In genomic region chr19:11266956-11267355, GRCm38 (mm10) we compare ENCODE assay signal across 38 mouse cellular contexts. TPM values are rescaled to one million over a fixed set of nuclear protein-coding genes. Genes with fewer than 3 reads are reported as not detected.
"Had no signal": no experiment of that assay in that cellular context is flagged by ENCODE, and none has a peak within 500 bp of the region (broad histone marks: within the 10 kb centered on the region; RNA-seq: fewer than 3 reads in every experiment).

No protein-coding gene starts in this region.

- H3K9me3 ChIP-seq: heart, embryonic 10.5 days; heart, embryonic 12.5 days; hindbrain, embryonic 10.5 days; hindbrain, embryonic 12.5 days; intestine, embryonic 15.5 days; limb, embryonic 10.5 days; limb, embryonic 12.5 days had no signal

- DNase-seq: gastrocnemius, postnatal 25 days; heart, postnatal 10 days; heart, postnatal 4 days; kidney, adult 18-20 months; kidney, adult 8-10 months; kidney, postnatal 10 days; kidney, postnatal 25 days; kidney, postnatal 4 days; liver had no signal

- H3K4me3 ChIP-seq: heart, embryonic 10.5 days; heart, embryonic 12.5 days; hindbrain, embryonic 10.5 days; hindbrain, embryonic 12.5 days; intestine, embryonic 15.5 days; layer of hippocampus, adult 2 months; limb, embryonic 10.5 days; limb, embryonic 12.5 days had no signal

- H3K27ac ChIP-seq: heart, embryonic 10.5 days; hindbrain, embryonic 10.5 days; hindbrain, embryonic 12.5 days; hindbrain, embryonic 14.5 days; intestine, embryonic 15.5 days; layer of hippocampus, adult 2 months; limb, embryonic 10.5 days; limb, embryonic 12.5 days had no signal

- H3K36me3 ChIP-seq: heart, embryonic 10.5 days; heart, embryonic 12.5 days; hindbrain, embryonic 10.5 days; hindbrain, embryonic 12.5 days; intestine, embryonic 15.5 days; limb, embryonic 10.5 days; limb, embryonic 12.5 days had no signal

- H3K4me1 ChIP-seq: heart, embryonic 10.5 days; heart, embryonic 12.5 days; hindbrain, embryonic 10.5 days; hindbrain, embryonic 12.5 days; intestine, embryonic 15.5 days; limb, embryonic 10.5 days; limb, embryonic 12.5 days had no signal

- H3K4me2 ChIP-seq: heart, embryonic 12.5 days; hindbrain, embryonic 12.5 days; hindbrain, embryonic 14.5 days; intestine, embryonic 15.5 days; limb, embryonic 12.5 days; liver, embryonic 11.5 days had no signal

- H3K9ac ChIP-seq: heart, embryonic 12.5 days; hindbrain, embryonic 12.5 days; hindbrain, embryonic 14.5 days; intestine, embryonic 15.5 days; limb, embryonic 12.5 days had no signal

- H3K27me3 ChIP-seq: heart, embryonic 12.5 days; hindbrain, embryonic 12.5 days; intestine, embryonic 15.5 days; limb, embryonic 12.5 days had no signal

RNA-seq across cellular contexts. Expression of gene Ms4a1, which starts 0.9 kb away (rescaled TPM):
- total RNA-seq: gastrocnemius, adult 8-10 months; gastrocnemius, postnatal 25 days; granulocyte monocyte progenitor cell, adult 5-6 weeks; layer of hippocampus, adult 2 months; layer of hippocampus, postnatal 25 days; left cerebral cortex, adult 8-10 months; left cerebral cortex, postnatal 25 days had no signal
- polyA plus RNA-seq: heart, embryonic 10.5 days; heart, embryonic 12.5 days; heart, embryonic 14.5 days; heart, embryonic 16.5 days; hindbrain, embryonic 10.5 days; hindbrain, embryonic 12.5 days; hindbrain, embryonic 14.5 days; hindbrain, embryonic 16.5 days; intestine, embryonic 15.5 days; kidney, embryonic 14.5 days; kidney, embryonic 16.5 days; limb, embryonic 10.5 days; limb, embryonic 12.5 days; limb, embryonic 14.5 days; liver, embryonic 11.5 days had no signal

RNA-seq across cellular contexts. Expression of gene Ms4a5, which starts 16.7 kb away (rescaled TPM):
- total RNA-seq: gastrocnemius, adult 18-20 months; gastrocnemius, adult 8-10 months; gastrocnemius, postnatal 25 days; gastrocnemius, postnatal 4 days; granulocyte monocyte progenitor cell, adult 5-6 weeks; heart, adult 18-20 months; heart, adult 8-10 months; heart, postnatal 10 days; heart, postnatal 25 days; heart, postnatal 4 days; layer of hippocampus, adult 2 months; layer of hippocampus, postnatal 10 days; layer of hippocampus, postnatal 25 days; left cerebral cortex, adult 8-10 months; left cerebral cortex, postnatal 10 days; left cerebral cortex, postnatal 25 days had no signal
- polyA plus RNA-seq: heart, embryonic 10.5 days; heart, embryonic 12.5 days; heart, embryonic 14.5 days; heart, embryonic 16.5 days; hindbrain, embryonic 10.5 days; hindbrain, embryonic 12.5 days; hindbrain, embryonic 14.5 days; hindbrain, embryonic 16.5 days; inflammation-experienced regulatory T-cells, adult 6 months; intestine, embryonic 15.5 days; kidney, embryonic 14.5 days; kidney, embryonic 16.5 days; limb, embryonic 10.5 days; limb, embryonic 12.5 days; limb, embryonic 14.5 days; liver, embryonic 11.5 days had no signal

RNA-seq across cellular contexts. Expression of gene Ms4a12, which starts 34.7 kb away (rescaled TPM):
- total RNA-seq: gastrocnemius, adult 18-20 months; gastrocnemius, adult 8-10 months; gastrocnemius, postnatal 25 days; gastrocnemius, postnatal 4 days; granulocyte monocyte progenitor cell, adult 5-6 weeks; heart, adult 18-20 months; heart, adult 8-10 months; heart, postnatal 10 days; heart, postnatal 25 days; heart, postnatal 4 days; layer of hippocampus, adult 2 months; layer of hippocampus, postnatal 10 days; layer of hippocampus, postnatal 25 days; left cerebral cortex, adult 8-10 months; left cerebral cortex, postnatal 10 days; left cerebral cortex, postnatal 25 days had no signal
- polyA plus RNA-seq: heart, embryonic 10.5 days; heart, embryonic 12.5 days; heart, embryonic 14.5 days; heart, embryonic 16.5 days; hindbrain, embryonic 10.5 days; hindbrain, embryonic 12.5 days; hindbrain, embryonic 14.5 days; hindbrain, embryonic 16.5 days; inflammation-experienced regulatory T-cells, adult 6 months; kidney, embryonic 14.5 days; kidney, embryonic 16.5 days; limb, embryonic 10.5 days; limb, embryonic 12.5 days; limb, embryonic 14.5 days; liver, embryonic 11.5 days had no signal

RNA-seq across cellular contexts. Expression of gene Ms4a14, which starts 47.3 kb away (rescaled TPM):
- total RNA-seq: gastrocnemius, adult 8-10 months; granulocyte monocyte progenitor cell, adult 5-6 weeks; heart, postnatal 4 days; layer of hippocampus, postnatal 10 days; layer of hippocampus, postnatal 25 days; left cerebral cortex, postnatal 10 days; left cerebral cortex, postnatal 25 days had no signal
- polyA plus RNA-seq: heart, embryonic 10.5 days; heart, embryonic 12.5 days; hindbrain, embryonic 12.5 days; hindbrain, embryonic 16.5 days; inflammation-experienced regulatory T-cells, adult 6 months; intestine, embryonic 15.5 days; limb, embryonic 10.5 days; limb, embryonic 12.5 days; liver, embryonic 11.5 days had no signal
